9 mouse cellular contexts compared by ENCODE assay signal in genomic region chr16:13532840-13533239, GRCm38 (mm10).
A peak's percentile ranks its signal among the peaks of the same experiment; 100 is the strongest.
DNase-seq lines count a peak whose midpoint lies in the region; ATAC-seq and TF ChIP-seq lines count a peak whose summit lies in the region.
"Had no signal": no experiment of that assay in that cellular context is flagged by ENCODE, and none has a peak within 500 bp of the region (broad histone marks: within the 10 kb centered on the region; RNA-seq: fewer than 3 reads in every experiment).

No protein-coding gene starts in this region.

- H3K27me3 ChIP-seq in forebrain, embryonic 13.5 days: no peaks in the 10 kb centered on the region
- H3K27me3 ChIP-seq in forebrain, embryonic 12.5 days: no peaks in the 10 kb centered on the region
- H3K27me3 ChIP-seq in liver, postnatal 0 days (ENCODE audit: insufficient read depth, low read length): no peaks in the 10 kb centered on the region
- H3K27me3 ChIP-seq in liver, embryonic 11.5 days (replicated peaks; ENCODE audit: control insufficient read depth, insufficient read depth, low read length): no peaks in the 10 kb centered on the region
- H3K27me3 ChIP-seq: midbrain, embryonic 12.5 days had no signal

- no peaks in the 10 kb centered on the region for H3K9me3 ChIP-seq in forebrain, embryonic 13.5 days (replicated peaks)
- H3K9me3 ChIP-seq in forebrain, embryonic 12.5 days: no peaks in the 10 kb centered on the region
- no peaks in the 10 kb centered on the region for H3K9me3 ChIP-seq in liver, postnatal 0 days (ENCODE audit: low read length)
- no peaks in the 10 kb centered on the region for H3K9me3 ChIP-seq in liver, embryonic 11.5 days (ENCODE audit: control insufficient read depth, low read length)
- H3K9me3 ChIP-seq: midbrain, embryonic 12.5 days had no signal

- TF ChIP-seq CTCF in liver, postnatal 0 days (IDR thresholded peaks at IDR 0.05; ENCODE audit: low read depth): peak; percentile 67

- no peak overlapping the region for H3K27ac ChIP-seq in forebrain, embryonic 13.5 days
- H3K27ac ChIP-seq in forebrain, embryonic 12.5 days: no peak overlapping the region
- H3K27ac ChIP-seq in liver, postnatal 0 days (ENCODE audit: low read depth): no peak overlapping the region
- H3K27ac ChIP-seq in liver, embryonic 11.5 days (ENCODE audit: low read depth, low read length): no peak overlapping the region
- H3K27ac ChIP-seq: midbrain, embryonic 12.5 days had no signal

- no peak for DNase-seq in liver, postnatal 0 days
- no peak for DNase-seq in liver, embryonic 11.5 days (ENCODE audit: low spot score)
- peak; percentile 42 for DNase-seq in embryo, embryonic 11 days
- DNase-seq in frontal cortex, postnatal 14 days (ENCODE audit: low spot score in 2 of 2): no peak
- DNase-seq in gastrocnemius, postnatal 14 days: no peak

- ATAC-seq in forebrain, embryonic 13.5 days: peak; percentile 73; the same call in 1 of the 2 replicates
- ATAC-seq in forebrain, embryonic 12.5 days (ENCODE audit: low FRiP score): no peak
- ATAC-seq in liver, postnatal 0 days: no peak
- ATAC-seq in liver, embryonic 11.5 days (replicated peaks; ENCODE audit: low FRiP score): no peak
- ATAC-seq in megakaryocyte progenitor cell, adult 5-6 weeks (replicated peaks; ENCODE audit: poor library complexity): peak; percentile 76; the same call in 1 of the 2 replicates

- TF ChIP-seq EP300 in liver, postnatal 0 days (IDR thresholded peaks at IDR 0.05; ENCODE audit: low read depth): no peak

- H3K4me2 ChIP-seq in forebrain, embryonic 13.5 days: no peak overlapping the region
- no peak overlapping the region for H3K4me2 ChIP-seq in forebrain, embryonic 12.5 days
- H3K4me2 ChIP-seq in liver, postnatal 0 days (ENCODE audit: low read depth, low read length): no peak overlapping the region
- H3K4me2 ChIP-seq in liver, embryonic 11.5 days: no peak overlapping the region
- H3K4me2 ChIP-seq: midbrain, embryonic 12.5 days had no signal

- intact Hi-C loops in gastrocnemius, postnatal 14 days (cut with DNase I; ENCODE audit: low total_unique reads): loop anchor here (5.0 to 10.0 kb wide), 3 partner anchors 91 to 202 kb away; partner anchors contain the start of gene Pla2g10

- no peak overlapping the region for H3K4me3 ChIP-seq in forebrain, embryonic 13.5 days
- no peak overlapping the region for H3K4me3 ChIP-seq in forebrain, embryonic 12.5 days (replicated peaks)
- no peak overlapping the region for H3K4me3 ChIP-seq in liver, postnatal 0 days (ENCODE audit: low read depth, low read length)
- H3K4me3 ChIP-seq in liver, embryonic 11.5 days (ENCODE audit: low read depth, low read length): no peak overlapping the region
- H3K4me3 ChIP-seq: midbrain, embryonic 12.5 days had no signal

- no peak overlapping the region for H3K9ac ChIP-seq in forebrain, embryonic 13.5 days
- no peak overlapping the region for H3K9ac ChIP-seq in forebrain, embryonic 12.5 days
- H3K9ac ChIP-seq in liver, postnatal 0 days (replicated peaks): no peak overlapping the region
- no peak overlapping the region for H3K9ac ChIP-seq in liver, embryonic 11.5 days (ENCODE audit: low read depth, low read length)
- H3K9ac ChIP-seq: midbrain, embryonic 12.5 days had no signal

- H3K36me3 ChIP-seq in forebrain, embryonic 13.5 days (ENCODE audit: poor library complexity, severe bottlenecking): 0 out of 2 replicates have a peak, but pooled peaks cover 3% of the 10 kb centered on the region
- H3K36me3 ChIP-seq in forebrain, embryonic 12.5 days (replicated peaks): no peaks in the 10 kb centered on the region; the same call in 1 of the 2 replicates
- H3K36me3 ChIP-seq in liver, postnatal 0 days (replicated peaks; ENCODE audit: insufficient read depth, low read length): no peaks in the 10 kb centered on the region
- no peaks in the 10 kb centered on the region for H3K36me3 ChIP-seq in liver, embryonic 11.5 days (ENCODE audit: control insufficient read depth, insufficient read depth, low read length)

- no peaks in the 10 kb centered on the region for H3K4me1 ChIP-seq in forebrain, embryonic 13.5 days
- H3K4me1 ChIP-seq in forebrain, embryonic 12.5 days: no peaks in the 10 kb centered on the region
- H3K4me1 ChIP-seq in liver, postnatal 0 days (ENCODE audit: insufficient read depth): no peaks in the 10 kb centered on the region
- no peaks in the 10 kb centered on the region for H3K4me1 ChIP-seq in liver, embryonic 11.5 days (replicated peaks; ENCODE audit: control insufficient read depth, insufficient read depth, low read length)
- H3K4me1 ChIP-seq: midbrain, embryonic 12.5 days had no signal

Comparison
In these comparisons a context has a peak if more than half of its experiments do, and no peak if none do; other contexts are left out.
1. ATAC-seq: peak in forebrain, embryonic 13.5 days (single experiment) and megakaryocyte progenitor cell, adult 5-6 weeks (single experiment); none in forebrain, embryonic 12.5 days (single experiment), liver, postnatal 0 days (single experiment) and liver, embryonic 11.5 days (single experiment).